Mouse (Mus musculus) hindbrain, embryonic 12.5 days (tissue): Measurements from ENCODE around the gene Olfr1176. TPM values are rescaled to one million over a fixed set of nuclear protein-coding genes. Genes with fewer than 3 reads are reported as not detected.

Experiments used
- ATAC-seq: fragments of 200-750 bp; cut with Nextera tagmentation; 2 replicates; pipeline ENCODE4 v1.8.0; 2017; ENCODE audit warnings: moderate TSS enrichment; ENCODE audit not compliant: low FRiP score
- H3K27ac ChIP-seq: fragments of 300-500 bp; sonication (generic); 2 replicates; pipeline ENCODE4 v1.5.1; 2016; ENCODE audit warnings: mild to moderate bottlenecking
- H3K27me3 ChIP-seq: fragments of 300-500 bp; sonication (generic); 2 replicates; pipeline ENCODE4 v1.6.1; 2016; ENCODE audit warnings: mild to moderate bottlenecking
- H3K36me3 ChIP-seq: fragments of 300-500 bp; sonication (generic); 2 replicates; pipeline ENCODE4 v1.6.1; 2016; ENCODE audit warnings: mild to moderate bottlenecking
- H3K4me1 ChIP-seq: fragments of 300-500 bp; sonication (generic); 2 replicates; pipeline ENCODE4 v1.6.1; 2016
- H3K4me2 ChIP-seq: fragments of 300-500 bp; sonication (generic); replicated peaks from 2 replicates; pipeline ENCODE4 v1.6.1; 2016; ENCODE audit warnings: mild to moderate bottlenecking
- H3K4me3 ChIP-seq: fragments of 300-500 bp; sonication (generic); 2 replicates; pipeline ENCODE4 v1.5.1; 2016; ENCODE audit warnings: mild to moderate bottlenecking
- H3K9ac ChIP-seq: fragments of 300-500 bp; sonication (generic); 2 replicates; pipeline ENCODE4 v1.6.1; 2016; ENCODE audit warnings: mild to moderate bottlenecking, moderate library complexity
- H3K9me3 ChIP-seq: fragments of 300-500 bp; sonication (generic); replicated peaks from 2 replicates; pipeline ENCODE4 v1.6.1; 2016; ENCODE audit warnings: mild to moderate bottlenecking
- WGBS: fragments of 180-500 bp; shearing (Covaris S2); methylation state at CpG from one replicate; pipeline ENCODE4 v1.1.7; 2016; 5-methylcytosine and 5-hydroxymethylcytosine counted together
- polyA plus RNA-seq: library from polyadenylated mRNA; unstranded; fragments of >200 nt; fragmentation: Nextera tagmentation; extraction: Ambion mirVana; gene quantifications from 2 replicates; pipeline ENCODE4 v1.2.1, GENCODE M21; 2016

Olfr1176 gene
- polyA plus RNA-seq: not detected in 2 replicates

- Histone ChIP-seq H3K4me2 (no peak within 1 kb of the TSS), H3K9me3 (no peaks in the 10 kb centered on the region), H3K4me3 (no peak within 1 kb of the TSS), H3K9ac (no peak within 1 kb of the TSS), H3K36me3 (no peaks in the 10 kb centered on the region), H3K27me3 (no peaks in the 10 kb centered on the region), H3K27ac (no peak within 1 kb of the TSS), H3K4me1 (no peaks in the 10 kb centered on the region)
- 60% methylated on average over 1 of the region's 1 CpGs for WGBS
- ATAC-seq: no peak
Observed at GRCm38 (mm10) chr2:88336421-88336820, at the start of gene Olfr1176. Gene Olfr1176, plus strand, starts transcription at chr2:88336721.

GRCm38 (mm10) chr2:88315035-88315434, 21.5 kb upstream of the Olfr1176 start, which contains the start of gene Olfr1174-ps:
Gene Olfr1174-ps, minus strand, starts transcription at chr2:88315135.
- Histone ChIP-seq H3K9ac (no peak within 1 kb of the TSS), H3K36me3 (no peaks in the 10 kb centered on the region), H3K27me3 (no peaks in the 10 kb centered on the region), H3K4me1 (no peaks in the 10 kb centered on the region), H3K27ac (no peak within 1 kb of the TSS), H3K4me2 (no peak within 1 kb of the TSS), H3K9me3 (no peaks in the 10 kb centered on the region), H3K4me3 (no peak within 1 kb of the TSS)
- ATAC-seq: no peak
- WGBS: 92% methylated on average over 4 of the region's 4 CpGs

GRCm38 (mm10) chr2:88327115-88327514, 9.4 kb upstream of the Olfr1176 start, which contains the start of gene Olfr1175-ps:
Gene Olfr1175-ps, minus strand, starts transcription at chr2:88327215.
- H3K36me3 ChIP-seq: no peaks in the 10 kb centered on the region
- ATAC-seq: no peak
- H3K4me1 ChIP-seq: no peaks in the 10 kb centered on the region
- no peak within 1 kb of the TSS for H3K9ac ChIP-seq
- no peak within 1 kb of the TSS for H3K4me3 ChIP-seq
- WGBS: 90% methylated on average over 2 of the region's 2 CpGs
- no peaks in the 10 kb centered on the region for H3K27me3 ChIP-seq
- H3K9me3 ChIP-seq: no peaks in the 10 kb centered on the region
- no peak within 1 kb of the TSS for H3K4me2 ChIP-seq
- H3K27ac ChIP-seq: no peak within 1 kb of the TSS

GRCm38 (mm10) chr2:88346392-88346791, 9.9 kb downstream of the Olfr1176 start, which contains the start of gene Olfr1177-ps:
Gene Olfr1177-ps, minus strand, starts transcription at chr2:88346492.
- H3K27me3 ChIP-seq: no peaks in the 10 kb centered on the region
- H3K9ac ChIP-seq: no peak within 1 kb of the TSS
- no peaks in the 10 kb centered on the region for H3K36me3 ChIP-seq
- H3K9me3 ChIP-seq: no peaks in the 10 kb centered on the region
- no peak within 1 kb of the TSS for H3K4me3 ChIP-seq
- WGBS: 72% methylated on average over 1 of the region's 1 CpGs
- H3K4me1 ChIP-seq: no peaks in the 10 kb centered on the region
- no peak for ATAC-seq
- no peak within 1 kb of the TSS for H3K4me2 ChIP-seq
- H3K27ac ChIP-seq: no peak within 1 kb of the TSS

- no peak overlapping the region for H3K4me2 ChIP-seq
- H3K4me3 ChIP-seq: no peak overlapping the region
- no peaks in the 10 kb centered on the region for H3K9me3 ChIP-seq
- peak; percentile 22; the same call in 1 of the 2 replicates for ATAC-seq
- no peaks in the 10 kb centered on the region for H3K36me3 ChIP-seq
- no peak overlapping the region for H3K9ac ChIP-seq
- H3K4me1 ChIP-seq: no peaks in the 10 kb centered on the region
- 1% methylated on average over 2 of the region's 2 CpGs for WGBS
- no peak overlapping the region for H3K27ac ChIP-seq
- no peaks in the 10 kb centered on the region for H3K27me3 ChIP-seq
Observed at GRCm38 (mm10) chr2:88356304-88356703, 19.8 kb downstream of the Olfr1176 start.

- no peak for ATAC-seq
- WGBS: 91% methylated on average over 1 of the region's 1 CpGs
Observed at GRCm38 (mm10) chr2:88386762-88387161, 50.2 kb downstream of the Olfr1176 start, which contains the start of gene Olfr1178. Gene Olfr1178, plus strand, starts transcription at chr2:88387062.

More at GRCm38 (mm10) chr2:88386762-88387161, 50.2 kb downstream of the Olfr1176 start, which contains the start of gene Olfr1178:
- H3K9ac ChIP-seq: no peak within 1 kb of the TSS
- no peaks in the 10 kb centered on the region for H3K9me3 ChIP-seq
- no peaks in the 10 kb centered on the region for H3K27me3 ChIP-seq
- H3K27ac ChIP-seq: no peak within 1 kb of the TSS
- H3K4me1 ChIP-seq: no peaks in the 10 kb centered on the region
- H3K4me3 ChIP-seq: no peak within 1 kb of the TSS
- H3K4me2 ChIP-seq: no peak within 1 kb of the TSS
- no peaks in the 10 kb centered on the region for H3K36me3 ChIP-seq

Other genes with a start within 250 kb of the Olfr1176 start
- gene Olfr1164, start 242.8 kb upstream of the Olfr1176 start, polyA plus RNA-seq: not detected in 2 replicates
- not detected in 2 replicates for gene Olfr1166, start 208.4 kb upstream of the Olfr1176 start, polyA plus RNA-seq
- not detected in 2 replicates for gene Olfr1167, start 181.5 kb upstream of the Olfr1176 start, polyA plus RNA-seq
- not detected in 2 replicates for gene Olfr1168, start 154.8 kb upstream of the Olfr1176 start, polyA plus RNA-seq
- not detected in 2 replicates for gene Olfr1170, start 108.4 kb upstream of the Olfr1176 start, polyA plus RNA-seq
- gene Olfr1173, start 56.8 kb upstream of the Olfr1176 start, polyA plus RNA-seq: not detected in 2 replicates
- not detected in 2 replicates for gene Olfr1174-ps, start 21.6 kb upstream of the Olfr1176 start, polyA plus RNA-seq
- not detected in 2 replicates for gene Olfr1175-ps, start 9.5 kb upstream of the Olfr1176 start, polyA plus RNA-seq
- gene Olfr1177-ps, start 9.8 kb downstream of the Olfr1176 start, polyA plus RNA-seq: not detected in 2 replicates
- gene Olfr1178, start 50.3 kb downstream of the Olfr1176 start, polyA plus RNA-seq: not detected in 2 replicates
- not detected in 2 replicates for gene Olfr1179, start 69.7 kb downstream of the Olfr1176 start, polyA plus RNA-seq
- not detected in 2 replicates for gene Olfr1180, start 82.4 kb downstream of the Olfr1176 start, polyA plus RNA-seq
- gene Olfr1181, start 89.5 kb downstream of the Olfr1176 start, polyA plus RNA-seq: not detected in 2 replicates
- not detected in 2 replicates for gene Gm13757, start 112.4 kb downstream of the Olfr1176 start, polyA plus RNA-seq
- not detected in 2 replicates for gene Olfr1183, start 118.1 kb downstream of the Olfr1176 start, polyA plus RNA-seq
- not detected in 2 replicates for gene Olfr1184, start 146.9 kb downstream of the Olfr1176 start, polyA plus RNA-seq
- gene Olfr1185-ps1, start 156.6 kb downstream of the Olfr1176 start, polyA plus RNA-seq: not detected in 2 replicates
- gene Olfr1186, start 181.8 kb downstream of the Olfr1176 start, polyA plus RNA-seq: not detected in 2 replicates
- not detected in 2 replicates for gene Olfr1188, start 220.2 kb downstream of the Olfr1176 start, polyA plus RNA-seq
- gene Olfr1189, start 249.7 kb downstream of the Olfr1176 start, polyA plus RNA-seq: not detected in 2 replicates